Mouse (Mus musculus) lung, postnatal 4 days (tissue): ENCODE measurements around the gene Disc1.

ENCODE experiments used
- DNase-seq, 2 experiments: peaks; one replicate each; pipeline ENCODE4 v3.0.0; 2021

Gene Disc1

DNA sequence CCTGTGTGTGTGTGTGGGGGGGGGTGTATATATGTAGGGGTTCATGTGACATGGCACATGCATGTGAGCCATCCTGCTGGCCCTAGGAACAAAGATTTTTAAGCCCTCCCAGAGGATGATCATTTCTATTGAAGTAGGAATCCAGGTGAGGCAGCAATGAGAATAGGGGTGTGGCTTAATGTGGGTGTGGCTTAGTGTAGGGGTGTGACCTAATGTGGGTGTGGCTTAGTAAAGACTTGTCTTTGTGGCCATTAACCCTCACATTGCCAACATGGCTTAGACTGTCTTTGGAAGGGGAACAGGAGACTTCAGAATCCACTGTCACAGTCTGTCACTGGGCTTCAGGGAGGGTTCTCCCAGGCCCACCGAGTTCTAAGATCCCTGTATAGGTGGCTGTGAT lies 130.9 kb downstream of the Disc1 start:
- DNase-seq, result no peak

DNA sequence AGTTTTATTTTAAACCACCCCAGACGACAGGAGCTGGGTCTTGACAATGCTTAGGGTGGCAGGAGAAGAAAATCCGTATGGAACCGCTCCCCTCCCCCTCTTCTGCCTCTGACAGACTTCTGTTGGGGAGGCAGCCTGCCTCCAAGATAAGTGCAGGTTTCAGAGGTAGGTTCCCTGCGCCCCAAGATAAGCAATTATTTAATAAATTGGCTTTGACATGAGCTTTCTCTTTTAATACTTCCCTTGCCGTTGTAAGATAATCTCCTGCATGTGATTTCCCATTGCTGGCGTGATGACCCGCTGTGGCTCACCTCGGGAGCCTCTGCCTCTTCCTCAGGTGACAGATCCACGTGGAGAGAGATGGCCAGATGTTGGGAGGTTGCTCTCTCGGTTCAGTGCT lies 133.0 kb downstream of the Disc1 start:
- no peak for DNase-seq

DNA sequence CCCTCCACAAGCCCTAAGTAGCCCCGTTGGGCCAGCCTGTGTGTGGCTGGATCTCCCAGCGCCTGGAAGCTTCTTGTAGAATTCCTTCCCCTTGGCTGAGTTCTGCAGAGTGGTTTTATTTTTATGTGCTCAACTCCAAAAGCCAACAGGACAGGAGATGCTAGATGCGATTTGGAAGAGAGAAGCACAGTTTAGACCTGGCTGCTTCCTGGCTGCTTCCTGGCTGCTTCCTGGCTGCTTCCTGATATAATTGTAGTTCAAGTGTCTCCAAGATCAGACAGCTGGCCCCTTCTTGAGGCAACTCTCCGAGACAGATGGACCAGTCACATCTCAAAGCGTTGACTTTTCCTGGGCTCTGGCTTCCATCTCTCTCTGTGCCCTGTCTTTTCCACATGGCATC lies 139.7 kb downstream of the Disc1 start:
- no peak for DNase-seq

DNA sequence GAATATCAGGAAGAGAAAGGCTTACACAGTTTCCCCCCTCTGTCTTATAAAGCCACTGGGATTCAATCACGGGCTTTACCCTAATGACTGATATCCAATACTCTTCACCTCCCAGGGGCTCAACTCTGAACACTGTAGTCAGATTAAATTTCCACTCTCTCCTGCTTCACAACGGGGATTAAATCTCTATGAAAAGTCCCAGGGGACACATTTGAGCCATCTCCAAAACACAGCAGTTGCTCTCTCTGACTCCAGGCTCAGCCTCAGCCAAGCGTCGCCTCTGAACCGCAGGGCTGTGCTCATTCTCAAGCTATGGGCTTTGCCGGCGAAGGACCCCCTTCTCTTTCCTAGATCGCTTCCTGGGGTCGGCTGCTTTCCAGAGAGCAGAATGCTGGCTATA lies 141.1 kb downstream of the Disc1 start:
- no peak for DNase-seq

DNA sequence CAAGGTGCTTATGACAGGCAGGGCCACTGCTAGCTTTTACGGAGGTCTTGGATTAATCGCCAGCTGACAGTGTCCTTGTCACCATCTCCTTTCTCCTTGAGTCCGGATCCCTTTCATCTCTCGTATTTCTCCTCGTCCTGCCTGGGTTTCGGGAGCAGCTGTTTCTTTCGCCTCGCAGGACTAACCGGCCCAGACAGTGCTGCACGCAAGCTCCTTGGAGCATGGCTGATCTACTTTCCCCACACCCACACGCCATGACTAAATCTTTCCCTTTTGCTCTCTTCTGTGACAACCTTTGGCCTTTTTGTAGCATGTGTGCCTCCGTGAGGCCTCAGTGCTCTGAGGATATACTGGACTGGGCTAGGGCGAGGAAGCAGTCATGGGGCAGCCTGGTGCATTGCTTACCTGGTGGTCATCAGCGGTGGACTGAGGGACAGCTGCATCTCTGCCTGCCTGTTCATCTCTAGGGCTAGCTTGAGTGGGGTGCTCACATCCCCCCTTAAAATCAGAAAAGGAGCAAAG lies 142.6 kb downstream of the Disc1 start:
- no peak for DNase-seq

DNA sequence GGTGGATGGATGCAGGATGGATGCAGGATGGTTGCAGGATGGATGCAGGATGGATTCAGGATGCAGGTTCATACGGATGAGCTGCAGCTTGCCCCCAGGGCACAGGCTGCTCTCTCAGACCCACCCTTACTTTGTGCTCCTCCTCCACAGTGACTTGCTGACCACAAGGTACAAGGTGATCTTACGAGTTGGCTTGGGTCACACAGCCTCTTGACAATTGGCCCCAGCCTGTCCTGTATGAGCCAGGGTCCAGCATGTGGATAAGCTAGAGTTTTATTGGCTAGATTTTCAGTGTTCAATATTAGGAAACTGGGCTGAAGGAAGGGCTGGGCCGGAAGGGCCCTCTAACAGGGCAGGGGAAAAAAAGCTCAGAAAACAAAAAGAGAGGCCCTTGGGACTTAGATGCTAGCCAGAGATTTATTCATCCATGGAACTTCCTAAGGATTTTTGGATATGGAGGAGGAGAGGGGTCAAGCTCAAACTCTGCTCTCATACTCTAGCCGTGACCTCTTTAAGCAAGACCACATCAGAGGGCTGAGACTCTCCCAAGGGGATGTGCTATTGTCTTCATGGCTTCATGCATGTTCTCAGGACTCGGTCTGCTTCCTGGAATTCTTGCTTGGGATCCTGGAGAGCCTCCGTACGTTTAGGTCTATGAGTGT lies 143.5 kb downstream of the Disc1 start:
- DNase-seq, result no peak

DNA sequence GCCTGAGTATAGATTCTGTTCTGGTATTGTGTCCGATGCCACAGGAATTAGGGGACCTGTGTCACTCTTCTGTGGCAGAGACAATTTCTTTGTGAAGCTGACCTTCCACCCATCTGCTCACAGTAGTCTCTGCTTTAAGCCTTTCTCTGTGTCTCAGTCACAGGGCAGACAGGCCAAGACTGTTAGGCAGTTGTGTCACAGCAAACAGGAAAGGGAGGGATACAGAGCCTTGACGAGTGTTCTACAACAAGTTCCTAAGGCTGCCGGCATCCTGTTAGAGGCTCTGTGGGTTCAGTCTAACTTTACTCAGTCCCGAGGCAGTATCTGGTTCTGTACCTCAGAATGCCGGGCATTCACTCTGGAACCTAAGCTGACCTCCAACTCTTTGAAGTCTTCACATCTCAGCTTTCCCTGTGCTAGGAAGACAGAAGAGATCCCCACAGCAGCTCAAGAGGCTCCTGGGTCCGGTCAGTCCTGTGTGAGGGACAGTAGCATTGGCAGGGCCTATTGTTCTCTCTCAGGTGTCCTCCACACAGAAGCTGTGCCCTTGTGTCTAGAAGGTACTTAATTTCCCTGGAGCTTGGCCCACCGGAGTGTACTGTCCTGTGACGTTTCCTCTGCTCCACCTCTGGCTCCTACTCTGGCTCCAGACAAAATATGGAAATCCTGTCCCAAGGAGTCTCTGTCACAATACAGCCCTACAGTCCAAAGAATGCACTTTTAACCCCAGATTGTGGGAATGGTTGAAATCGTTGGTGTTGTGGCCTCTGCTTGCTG lies 144.6 kb downstream of the Disc1 start:
- peak in 1 of 2 experiments; percentile 17 for DNase-seq

DNA sequence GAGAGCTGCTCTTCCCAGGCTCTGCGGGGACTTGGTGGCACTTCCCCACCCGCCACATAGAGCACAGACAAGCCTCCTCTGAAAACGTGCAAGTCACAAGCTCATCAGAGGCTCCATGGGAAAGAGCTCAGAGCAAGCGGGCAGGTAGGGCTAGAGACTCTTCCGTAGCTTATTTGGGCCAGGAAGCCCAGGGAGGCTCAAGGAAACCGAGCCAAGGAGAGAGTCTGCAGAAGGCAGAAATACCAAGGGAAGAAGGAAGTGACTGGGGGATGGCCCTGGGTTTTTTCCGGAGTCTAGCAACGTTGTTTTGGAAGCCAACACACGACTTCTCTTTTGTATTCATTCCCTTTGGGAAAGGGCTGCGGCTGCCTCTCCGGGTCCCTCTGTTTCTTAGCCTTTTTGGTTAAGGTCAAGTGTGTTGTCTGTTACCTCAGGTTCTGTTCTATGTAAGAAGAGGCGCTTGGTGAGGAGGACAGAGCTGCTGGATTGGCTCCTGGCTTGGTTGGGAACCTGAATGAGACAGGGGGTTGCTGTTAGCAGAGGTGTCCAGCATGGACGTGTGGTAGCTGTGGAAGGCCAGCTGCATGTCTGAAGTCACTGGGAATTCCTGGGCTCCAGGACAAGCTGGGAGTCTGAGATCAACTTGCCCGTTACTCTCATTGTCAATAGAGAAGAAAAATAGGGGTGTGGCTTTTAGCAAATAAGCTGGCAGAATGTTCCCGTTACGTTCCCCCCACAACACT lies 145.4 kb downstream of the Disc1 start:
- no peak for DNase-seq

DNA sequence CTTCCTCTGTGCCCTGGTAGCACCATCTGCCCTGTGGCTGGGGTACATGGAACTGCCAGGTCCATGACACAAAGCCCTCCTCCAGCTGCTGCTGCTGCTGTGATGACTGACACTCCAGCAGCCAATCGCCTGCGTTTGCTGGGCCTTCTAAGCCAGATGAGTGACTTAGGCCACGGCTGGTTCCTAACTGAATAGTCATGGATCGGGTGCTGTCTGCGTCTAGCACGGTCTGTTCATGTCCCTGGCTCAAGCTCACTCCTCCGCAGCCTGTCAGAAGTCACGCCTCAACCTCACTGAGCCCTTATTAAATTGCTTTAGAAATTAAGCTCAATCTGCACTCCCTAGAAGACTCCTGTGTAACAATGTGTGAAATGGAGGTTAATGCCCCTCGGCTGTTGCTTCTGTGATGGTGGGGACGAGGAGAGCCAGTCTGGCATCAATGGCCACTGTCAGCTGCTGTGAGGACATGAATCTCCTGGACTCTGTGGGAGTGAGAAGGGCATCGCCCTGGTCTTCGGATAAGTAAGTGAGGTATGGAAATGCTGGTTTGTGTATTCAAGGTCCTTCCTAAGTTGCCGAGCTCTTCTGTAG lies 146.4 kb downstream of the Disc1 start:
- no peak for DNase-seq

DNA sequence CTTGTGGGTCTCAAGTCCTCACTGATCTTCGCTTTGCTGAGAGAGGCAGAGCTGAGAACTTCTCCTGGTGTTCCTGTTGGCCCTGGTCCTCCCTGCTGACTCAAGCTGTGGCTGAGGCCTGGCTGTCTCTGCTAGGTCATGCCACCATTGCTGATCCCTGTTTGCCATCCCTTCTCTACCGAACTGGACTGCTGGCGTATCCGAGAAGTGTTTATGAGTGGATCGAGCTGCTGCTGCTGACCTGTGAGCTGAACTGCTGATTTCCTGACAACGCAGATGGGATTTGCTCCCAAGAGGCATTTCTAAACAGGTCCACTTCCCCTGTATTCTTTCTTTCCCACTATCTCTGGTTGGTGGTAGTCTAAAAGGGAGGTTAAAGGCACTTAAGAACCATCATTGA lies 147.7 kb downstream of the Disc1 start:
- DNase-seq, result peak in 1 of 2 experiments; percentile 56

DNA sequence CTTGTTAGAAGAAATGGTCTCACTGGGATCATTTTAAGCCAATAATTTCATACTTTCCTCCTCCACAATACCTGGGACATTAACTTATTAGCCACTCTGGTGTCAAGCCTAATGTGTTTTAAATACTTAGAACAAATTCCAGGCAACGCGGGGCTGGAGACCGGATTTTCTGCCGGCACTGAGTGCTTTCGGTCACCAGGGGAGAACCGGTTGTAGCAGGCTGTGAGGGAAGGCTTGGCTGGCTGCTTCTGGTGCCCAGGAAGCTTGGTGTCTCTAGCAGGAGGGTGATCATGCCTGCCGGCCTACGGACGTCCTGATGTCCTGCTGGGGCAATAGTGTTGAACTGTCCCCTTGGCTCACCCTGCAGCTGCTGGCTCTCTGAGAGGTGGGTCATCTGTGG lies 149.0 kb downstream of the Disc1 start:
- no peak for DNase-seq

DNA sequence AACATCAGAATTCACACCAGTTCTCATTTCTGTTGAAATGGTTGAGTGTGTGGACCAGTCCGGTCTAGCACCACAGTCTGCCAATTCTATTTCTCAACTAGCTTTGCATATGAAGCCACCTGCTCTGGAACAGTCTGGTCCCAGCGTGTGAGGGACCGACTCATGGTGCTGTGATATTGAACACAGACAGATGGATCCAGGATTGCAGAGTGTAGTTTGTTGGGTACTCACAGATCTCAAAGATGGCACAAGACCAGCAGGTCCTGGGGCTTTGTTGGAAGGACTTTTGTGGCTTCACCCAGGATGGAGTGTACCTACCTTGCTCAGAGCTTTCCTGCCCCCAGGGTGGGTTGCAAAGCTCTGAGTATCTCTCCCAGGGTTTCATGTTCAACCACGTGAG lies 151.6 kb downstream of the Disc1 start:
- no peak for DNase-seq

DNA sequence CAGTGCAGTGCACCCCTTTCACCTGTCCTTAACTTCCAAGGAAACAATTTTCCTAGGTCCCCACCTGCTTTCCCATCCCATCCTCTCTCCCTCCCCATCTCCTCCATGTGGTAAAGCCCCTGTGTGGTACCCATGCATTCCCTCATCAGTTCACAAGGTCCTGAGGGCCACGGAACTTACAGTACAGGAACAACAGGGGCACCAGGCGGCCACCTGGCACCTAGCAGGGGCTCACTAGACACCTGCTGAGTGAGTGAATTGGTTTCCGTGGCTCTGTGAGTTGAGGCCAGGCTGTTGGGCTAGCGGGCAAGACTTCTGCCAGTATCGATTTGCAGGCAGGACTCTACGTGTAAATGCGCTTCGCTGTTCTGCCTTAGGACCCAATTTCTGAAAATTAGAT lies 152.4 kb downstream of the Disc1 start:
- no peak for DNase-seq

DNA sequence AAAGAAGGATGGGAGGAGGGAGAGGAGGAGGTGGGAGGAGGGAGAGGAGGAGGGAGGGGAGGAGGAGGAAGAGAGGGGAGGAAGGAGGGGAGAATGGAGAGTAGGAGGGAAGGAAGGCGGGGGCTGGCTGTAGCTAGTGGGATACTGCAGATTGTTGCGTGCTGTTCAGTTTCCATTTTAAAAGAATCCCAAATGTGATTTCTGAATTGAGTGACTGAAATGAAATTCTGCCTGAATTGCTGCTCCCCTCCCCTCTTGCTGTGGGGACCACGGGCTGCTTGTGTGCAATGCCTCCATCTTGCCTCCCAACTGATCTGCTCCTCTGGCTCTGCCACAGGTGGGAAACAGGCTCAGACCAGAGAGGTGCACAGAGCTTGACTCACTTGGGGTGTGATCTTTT lies 153.0 kb downstream of the Disc1 start:
- no peak for DNase-seq

DNA sequence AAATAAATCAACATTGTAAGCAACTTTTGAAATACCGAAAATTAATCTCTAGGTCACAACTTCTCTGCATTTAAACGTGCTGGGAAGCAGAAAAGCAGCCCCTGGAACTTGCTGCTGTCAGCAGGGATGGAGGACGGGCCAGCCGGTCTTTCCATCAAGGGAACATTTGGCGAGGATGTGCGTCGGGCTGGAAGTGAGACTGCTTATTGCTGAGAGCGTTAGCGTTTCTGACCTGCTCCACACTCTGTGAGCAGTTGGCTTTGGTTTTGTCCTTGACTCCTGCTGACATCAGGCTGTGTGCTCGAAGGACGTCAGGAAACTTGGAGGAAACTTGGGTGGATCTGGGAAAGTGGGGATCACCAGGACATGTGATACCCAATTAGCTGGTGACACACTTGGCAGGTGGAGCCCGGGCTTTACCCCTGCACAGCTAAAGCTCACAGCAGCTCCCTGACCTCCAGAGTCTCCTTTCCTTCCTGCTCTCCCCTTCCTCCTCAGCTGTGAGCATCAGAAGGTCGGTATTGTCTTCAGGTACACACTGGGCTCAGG lies 158.7 kb downstream of the Disc1 start:
- peak in 1 of 2 experiments; percentile 54 for DNase-seq

DNA sequence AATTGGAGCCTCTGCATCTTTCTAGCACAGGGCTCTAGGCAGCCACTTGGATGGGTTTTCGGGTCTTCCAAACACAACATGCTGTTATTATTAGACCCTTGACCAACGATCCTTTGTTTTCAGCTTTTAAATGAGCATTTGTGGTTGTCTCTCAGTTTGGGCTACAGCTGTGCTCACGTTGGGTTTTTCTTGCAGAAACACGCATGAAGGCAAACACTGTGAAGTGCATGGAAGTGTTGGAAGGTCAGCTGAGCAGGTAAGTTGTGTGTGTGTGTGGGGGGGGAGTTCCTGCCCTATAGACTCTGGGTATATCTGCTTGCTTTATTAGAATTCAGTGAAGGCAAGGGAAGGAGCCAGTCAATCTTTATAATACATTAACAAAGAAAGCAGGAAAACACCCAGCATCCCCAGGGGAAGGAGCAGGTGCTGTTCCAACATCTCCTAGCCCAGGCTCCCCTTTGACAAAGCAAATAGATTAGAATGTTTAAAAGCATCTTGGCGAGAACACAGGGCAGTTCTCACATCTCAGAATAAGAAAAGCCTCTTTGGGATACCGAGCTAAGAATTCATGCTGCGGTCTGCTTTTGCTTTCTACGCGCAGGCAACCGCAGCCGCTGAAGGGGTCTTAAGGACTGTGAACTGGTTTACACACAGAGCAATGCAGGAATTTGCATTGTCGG lies 164.0 kb downstream of the Disc1 start:
- no peak for DNase-seq

DNA sequence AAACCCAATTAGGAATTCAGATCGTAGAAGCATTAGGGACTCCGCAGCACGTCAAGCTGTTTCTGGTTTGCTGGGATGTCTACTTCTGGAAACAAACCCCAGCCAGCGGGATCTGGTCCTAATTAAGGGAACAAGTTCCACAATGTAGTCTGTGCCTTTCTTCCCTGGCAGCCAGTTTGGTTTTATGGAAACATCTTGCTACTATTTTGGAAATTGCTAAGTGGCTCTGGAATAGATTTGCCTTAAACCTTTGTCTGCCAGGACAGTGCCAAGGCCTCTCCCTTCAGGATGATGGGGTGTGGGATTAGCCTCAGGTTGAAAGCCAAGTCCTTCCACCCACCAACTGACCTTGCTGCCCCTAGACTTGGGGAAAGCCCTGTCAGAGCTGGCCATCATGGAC lies 164.7 kb downstream of the Disc1 start:
- no peak for DNase-seq

DNA sequence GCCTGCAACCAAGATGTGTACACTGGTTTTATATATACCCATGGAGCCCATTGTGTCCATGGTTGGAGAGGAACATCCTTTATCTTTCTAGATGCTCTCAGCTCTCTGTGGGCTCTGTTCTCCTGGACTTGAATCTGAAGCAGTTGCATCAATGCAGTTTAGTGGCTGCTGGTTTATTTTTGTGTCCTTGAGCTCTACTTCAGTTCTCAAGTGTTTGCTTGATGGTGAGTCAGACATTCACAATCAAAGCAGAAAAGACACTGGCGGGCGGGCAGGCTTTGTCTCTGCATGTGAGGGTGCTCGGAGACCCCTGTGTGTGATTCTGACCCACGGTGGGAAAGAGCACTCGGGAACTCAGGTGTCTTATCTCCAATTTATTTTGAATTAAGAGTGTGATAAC lies 166.6 kb downstream of the Disc1 start:
- DNase-seq, result no peak

DNA sequence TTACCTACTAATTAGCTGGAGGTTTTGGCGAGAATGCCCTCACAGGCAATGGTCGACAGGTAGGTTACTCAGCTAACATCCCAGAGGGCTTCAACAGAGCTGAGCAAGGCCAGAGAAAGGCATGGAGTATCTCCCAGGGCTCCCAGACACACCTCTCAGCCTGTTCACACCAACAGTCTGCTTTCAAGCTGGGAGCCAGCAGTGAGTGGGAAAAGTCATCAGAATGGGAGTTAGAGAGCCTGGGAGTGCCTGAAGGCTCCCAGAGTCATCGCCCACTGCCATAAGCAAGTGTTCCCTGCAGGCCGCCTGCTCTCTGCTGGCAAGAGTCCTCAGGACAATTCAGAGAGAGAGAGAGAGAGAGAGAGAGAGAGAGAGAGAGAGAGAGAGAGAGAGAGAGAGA lies 167.1 kb downstream of the Disc1 start:
- no peak for DNase-seq

DNA sequence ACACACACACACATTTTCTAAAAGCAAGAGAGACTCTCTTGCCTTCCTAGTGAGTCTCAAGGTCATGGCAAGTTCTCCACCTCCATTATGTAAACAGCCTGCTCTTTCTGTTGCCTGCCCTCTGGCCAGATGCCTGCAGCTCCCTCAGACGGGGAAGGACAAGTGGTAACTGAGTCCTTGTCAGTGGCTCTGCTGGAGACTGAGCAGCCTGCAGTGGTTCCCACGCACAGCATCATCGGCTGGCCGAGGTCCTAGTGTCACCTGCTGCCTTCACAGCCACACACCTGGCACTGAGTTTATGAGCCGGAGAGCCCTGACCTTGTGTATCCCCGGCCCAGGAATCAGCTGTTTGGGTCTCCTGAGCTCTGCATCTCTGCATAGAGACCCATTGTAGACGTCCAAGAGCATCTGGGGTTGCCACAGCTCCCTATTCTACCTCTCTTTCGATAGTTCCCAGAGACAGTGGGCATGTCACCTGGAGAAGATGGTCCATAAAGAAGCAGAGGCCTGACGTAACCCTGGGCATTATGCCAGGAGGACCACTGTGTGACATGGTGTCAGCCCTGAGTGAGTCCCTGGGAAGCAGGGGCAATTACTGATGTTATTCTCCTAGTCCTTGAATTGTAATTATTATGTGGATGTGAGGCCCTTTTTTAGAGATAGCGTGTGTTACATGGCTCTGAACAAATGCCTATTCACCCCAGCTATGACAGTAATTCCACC lies 169.2 kb downstream of the Disc1 start:
- peak in 1 of 2 experiments; percentile 37 for DNase-seq

DNA sequence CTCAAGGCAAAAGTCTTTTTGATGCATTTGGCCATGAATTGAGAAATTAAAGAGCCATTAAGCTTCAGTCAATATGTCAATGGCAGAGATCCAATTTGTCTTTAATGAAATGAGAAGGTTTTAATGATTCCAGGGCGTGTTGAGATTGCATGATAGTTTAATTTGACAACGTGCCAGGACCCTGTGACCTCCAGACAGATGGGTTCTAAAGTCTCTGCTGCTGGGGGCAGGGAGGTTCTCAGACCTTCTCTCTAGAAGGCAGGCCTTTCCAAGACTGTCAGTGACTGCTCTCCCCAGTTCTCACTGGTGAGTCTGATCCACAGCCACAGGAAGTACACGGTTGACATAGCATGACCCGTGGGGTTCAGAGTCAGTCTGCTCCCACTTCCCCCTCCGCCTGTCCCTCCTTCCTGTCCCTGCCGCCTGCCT lies 170.3 kb downstream of the Disc1 start:
- peak; percentile 40 to 67 for DNase-seq

DNA sequence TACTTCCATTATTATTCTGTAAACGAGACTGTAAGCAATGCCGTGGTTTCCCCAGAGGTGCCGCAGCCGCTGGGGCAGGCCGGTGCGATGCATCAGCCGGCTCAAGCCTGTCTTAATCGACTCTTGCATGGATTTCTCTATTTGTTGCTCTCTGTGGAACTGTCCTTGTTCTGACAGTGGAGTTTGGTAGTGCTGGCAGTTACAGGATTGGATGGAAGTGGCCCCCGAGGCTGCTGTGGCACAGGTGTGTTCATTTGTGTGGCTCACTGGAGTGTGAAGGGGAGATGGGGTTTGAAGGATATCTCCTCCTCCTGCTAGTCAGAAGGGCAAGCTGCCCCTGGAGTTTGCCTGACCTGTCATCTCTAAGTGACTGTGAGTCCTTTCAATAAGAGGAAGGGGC lies 171.3 kb downstream of the Disc1 start:
- DNase-seq, result no peak
